Mouse (Mus musculus): Measurements from ENCODE around the gene Acot6.

GRCm38 (mm10) chr12:84140135-84140534, 39.7 kb downstream of the Acot6 start:
- TF ChIP-seq ETS1 (conservative IDR thresholded peaks at IDR 0.05; ENCODE audit: low read depth, low read length) (no peak), CTCF (conservative IDR thresholded peaks at IDR 0.05 in 1 of 2, IDR thresholded peaks at IDR 0.05 in 1 of 2; ENCODE audit: low read depth in 2 of 2, low read length in 2 of 2) (no peak), POLR2A (IDR thresholded peaks at IDR 0.05; ENCODE audit: low read depth, low read length) (no peak), USF1 (IDR thresholded peaks at IDR 0.05; ENCODE audit: low read depth, low read length) (no peak), SIN3A (IDR thresholded peaks at IDR 0.05; ENCODE audit: low read length) (no peak), RCOR1 (conservative IDR thresholded peaks at IDR 0.05; ENCODE audit: low read depth, low read length) (no peak), MYC (IDR thresholded peaks at IDR 0.05; ENCODE audit: low read depth, low read length) (no peak)

Measured in CH12.LX (cell line).